Mouse (Mus musculus) intestine, embryonic 16.5 days (tissue): ENCODE data around the gene Gm49601. TPM values are rescaled to one million over a fixed set of nuclear protein-coding genes. Genes with fewer than 3 reads are reported as not detected.
A peak's percentile ranks its signal among the peaks of the same experiment; 100 is the strongest.

Experiments
- ATAC-seq: fragments of 200-750 bp; cut with Nextera tagmentation; 2 replicates; pipeline ENCODE4 v1.8.0; 2017; ENCODE audit warnings: moderate TSS enrichment, moderate library complexity
- H3K27ac ChIP-seq: fragments of 300-500 bp; sonication (generic); 2 replicates; pipeline ENCODE4 v1.5.1; 2014; ENCODE audit warnings: mild to moderate bottlenecking, low read length
- H3K27me3 ChIP-seq: fragments of 300-500 bp; sonication (generic); replicated peaks from 2 replicates; pipeline ENCODE4 v1.6.1; 2014; ENCODE audit warnings: low read length, control low read depth, mixed read lengths; ENCODE audit not compliant: control insufficient read depth, insufficient read depth
- H3K36me3 ChIP-seq: fragments of 300-500 bp; sonication (generic); 2 replicates; pipeline ENCODE4 v1.6.1; 2014; ENCODE audit warnings: low read length, control low read depth; ENCODE audit not compliant: control insufficient read depth, insufficient read depth
- H3K4me1 ChIP-seq: fragments of 300-500 bp; sonication (generic); 2 replicates; pipeline ENCODE4 v1.6.1; 2014; ENCODE audit warnings: low read length, control low read depth, mixed read lengths; ENCODE audit not compliant: control insufficient read depth, insufficient read depth
- H3K4me2 ChIP-seq: fragments of 300-500 bp; sonication (generic); 2 replicates; pipeline ENCODE4 v1.6.1; 2014; ENCODE audit warnings: low read depth, low read length, control low read depth
- H3K4me3 ChIP-seq: fragments of 300-500 bp; sonication (generic); 2 replicates; pipeline ENCODE4 v1.5.1; 2014; ENCODE audit warnings: mild to moderate bottlenecking, low read length
- H3K9ac ChIP-seq: fragments of 300-500 bp; sonication (generic); 2 replicates; pipeline ENCODE4 v1.6.1; 2014; ENCODE audit warnings: low read depth, low read length
- H3K9me3 ChIP-seq: fragments of 300-500 bp; sonication (generic); 2 replicates; pipeline ENCODE4 v1.6.1; 2016; ENCODE audit warnings: low read length, control low read depth; ENCODE audit not compliant: control insufficient read depth
- WGBS: fragments of 180-500 bp; shearing (Covaris S2); extraction: QIAGEN DNeasy Blood & Tissue Kit; methylation state at CpG from one replicate; pipeline ENCODE4 v1.1.7; 2014; 5-methylcytosine and 5-hydroxymethylcytosine counted together
- polyA plus RNA-seq: library from polyadenylated mRNA; unstranded; fragments of >200 nt; fragmentation: Nextera tagmentation; extraction: Ambion mirVana; gene quantifications from 2 replicates; pipeline ENCODE4 v1.2.1, GENCODE M21; 2015

The Gm49601 gene
- polyA plus RNA-seq, 1 experiment from 2014 or later: 4.1 TPM

- peaks cover 63% of the 10 kb centered on the region for H3K27me3 ChIP-seq
- H3K4me1 ChIP-seq: peaks cover 19% of the 10 kb centered on the region
- no peak overlapping the region for H3K27ac ChIP-seq
- WGBS: 60% methylated on average over 4 of the region's 4 CpGs
- H3K36me3 ChIP-seq: peaks cover 4% of the 10 kb centered on the region; the same call in 1 of the 2 replicates
- no peak overlapping the region for H3K4me3 ChIP-seq
- no peak overlapping the region for H3K9ac ChIP-seq
- H3K4me2 ChIP-seq: no peak overlapping the region
- ATAC-seq: no peak
- H3K9me3 ChIP-seq: no peaks in the 10 kb centered on the region
Measured at GRCm38 (mm10) chr16:18619110-18619509, 7.1 kb downstream of the Gm49601 start.

- no peak overlapping the region for H3K9ac ChIP-seq
- H3K4me1 ChIP-seq: peaks cover 19% of the 10 kb centered on the region
- no peak overlapping the region for H3K4me2 ChIP-seq
- WGBS: 57% methylated on average over 2 of the region's 2 CpGs
- no peak overlapping the region for H3K4me3 ChIP-seq
- peaks cover 56% of the 10 kb centered on the region for H3K27me3 ChIP-seq
- H3K27ac ChIP-seq: no peak overlapping the region
- no peaks in the 10 kb centered on the region for H3K9me3 ChIP-seq
- H3K36me3 ChIP-seq: peaks cover 4% of the 10 kb centered on the region; the same call in 1 of the 2 replicates
- no peak for ATAC-seq
Measured at GRCm38 (mm10) chr16:18618297-18618696, 7.9 kb downstream of the Gm49601 start.

DNA sequence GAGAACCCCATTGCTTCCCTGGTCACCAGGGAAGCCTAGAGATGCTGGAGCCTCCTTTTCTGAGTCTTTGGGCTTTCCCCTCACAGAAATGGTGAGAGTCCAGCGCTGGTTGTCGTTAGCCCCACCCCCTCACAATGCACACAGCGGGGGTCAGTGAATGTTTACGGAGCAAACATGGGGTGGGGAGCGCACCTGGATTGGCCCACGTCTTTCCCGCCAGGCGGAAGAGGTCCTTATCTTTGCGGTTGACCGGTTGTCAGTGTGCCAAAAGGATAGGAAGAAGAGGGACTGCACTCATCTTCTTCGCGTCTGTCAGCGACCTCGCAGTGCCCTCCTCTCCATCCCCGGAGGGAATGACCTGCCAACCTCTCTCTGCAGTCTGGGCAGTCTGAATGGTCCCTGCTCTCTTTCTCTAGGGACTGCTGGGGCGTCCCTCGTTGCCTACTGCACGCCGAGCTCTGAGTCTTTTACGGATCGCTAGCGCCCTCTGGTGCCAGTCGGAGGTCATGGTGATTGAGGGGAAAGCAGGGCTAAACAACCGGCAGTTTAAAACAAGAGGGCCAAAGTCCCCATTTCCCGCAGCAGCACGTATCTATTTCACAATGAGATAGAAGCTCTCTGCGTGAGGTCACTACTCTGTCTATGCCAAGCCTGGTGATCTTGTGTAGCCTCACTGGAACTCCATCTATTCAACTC is 8.7 kb downstream of the Gm49601 start:
- no peak overlapping the region for H3K9ac ChIP-seq
- H3K4me2 ChIP-seq: peak overlapping the region; percentile 67
- H3K4me1 ChIP-seq: peaks cover 19% of the 10 kb centered on the region
- 3% methylated on average over 27 of the region's 27 CpGs for WGBS
- H3K36me3 ChIP-seq: no peaks in the 10 kb centered on the region
- no peak overlapping the region for H3K27ac ChIP-seq
- no peaks in the 10 kb centered on the region for H3K9me3 ChIP-seq
- ATAC-seq: peak; percentile 74
- peaks cover 48% of the 10 kb centered on the region for H3K27me3 ChIP-seq
- H3K4me3 ChIP-seq: peak overlapping the region; percentile 28

DNA sequence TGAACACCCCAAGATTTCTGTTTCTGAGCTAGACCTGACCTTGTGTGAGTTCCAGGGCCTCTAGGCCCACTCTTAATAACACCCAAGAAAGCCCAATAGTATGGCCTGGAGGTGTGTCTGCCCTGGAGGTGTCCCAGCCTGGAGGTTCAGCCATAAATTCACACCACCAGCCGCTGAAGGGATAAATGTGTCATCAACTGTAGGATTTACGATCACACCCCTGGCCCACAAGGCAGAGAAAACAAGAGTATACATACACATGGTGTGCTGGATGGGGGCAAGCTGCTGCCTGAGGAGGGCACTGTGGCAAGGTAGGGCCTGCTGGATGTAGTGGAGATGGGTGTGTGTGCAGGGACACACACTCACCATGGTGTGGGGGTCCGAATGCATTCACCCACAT is 12.9 kb downstream of the Gm49601 start:
- Histone ChIP-seq H3K4me1 (peaks cover 6% of the 10 kb centered on the region; the same call in 1 of the 2 replicates), H3K36me3 (no peaks in the 10 kb centered on the region), H3K27me3 (0 out of 2 replicates have a peak, but pooled peaks cover 6% of the 10 kb centered on the region), H3K4me2 (no peak overlapping the region), H3K27ac (no peak overlapping the region), H3K4me3 (no peak overlapping the region), H3K9ac (no peak overlapping the region), H3K9me3 (no peaks in the 10 kb centered on the region)
- WGBS: 72% methylated on average over 3 of the region's 3 CpGs
- ATAC-seq: no peak

DNA sequence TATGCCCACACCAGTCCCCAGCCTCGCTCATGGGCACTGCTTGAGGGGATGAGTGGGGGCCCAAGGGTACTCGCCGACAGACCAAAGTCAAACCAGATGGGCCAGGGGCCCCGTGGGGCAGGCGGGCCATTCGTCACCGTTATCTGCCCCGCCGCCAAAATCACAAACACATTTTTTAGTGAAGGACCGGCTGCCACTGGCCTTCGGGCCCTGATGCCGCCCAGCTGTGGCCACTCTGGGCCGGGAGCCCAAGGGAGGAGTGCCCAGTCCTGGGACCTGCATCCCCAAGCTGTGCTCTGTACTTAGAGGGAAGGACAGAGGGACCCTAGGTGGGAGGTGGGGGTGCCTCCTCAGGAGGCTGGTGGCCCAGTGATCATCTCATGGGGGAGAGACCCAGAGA is 14.5 kb downstream of the Gm49601 start:
- WGBS: 44% methylated on average over 13 of the region's 13 CpGs
- no peak overlapping the region for H3K27ac ChIP-seq
- H3K4me1 ChIP-seq: no peaks in the 10 kb centered on the region
- no peaks in the 10 kb centered on the region for H3K36me3 ChIP-seq
- H3K9me3 ChIP-seq: no peaks in the 10 kb centered on the region
- no peak for ATAC-seq
- H3K4me2 ChIP-seq: no peak overlapping the region
- H3K9ac ChIP-seq: no peak overlapping the region
- H3K4me3 ChIP-seq: no peak overlapping the region
- H3K27me3 ChIP-seq: 0 out of 2 replicates have a peak, but pooled peaks cover 8% of the 10 kb centered on the region

DNA sequence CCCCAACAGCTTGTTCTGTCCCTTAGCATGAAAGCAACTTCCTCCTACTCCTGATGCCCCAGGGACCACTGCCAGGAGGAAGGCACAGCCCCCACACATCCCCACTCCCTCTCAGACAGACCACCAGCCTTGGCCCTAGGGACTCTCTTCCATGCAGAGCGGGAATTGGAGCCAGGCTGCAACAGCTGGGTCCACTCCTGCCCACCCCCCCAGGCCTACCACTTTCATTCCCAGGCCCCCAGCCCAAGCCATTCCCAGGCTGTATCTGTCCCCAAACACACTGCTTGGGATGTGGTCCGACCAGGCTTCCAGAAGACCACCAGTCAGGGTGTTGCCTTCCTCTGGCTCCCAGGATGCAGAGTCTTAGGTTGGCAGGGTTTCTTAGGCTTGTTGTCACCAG is 17.1 kb downstream of the Gm49601 start:
- Histone ChIP-seq H3K27ac (no peak overlapping the region), H3K4me2 (no peak overlapping the region), H3K9me3 (no peaks in the 10 kb centered on the region), H3K9ac (no peak overlapping the region), H3K27me3 (0 out of 2 replicates have a peak, but pooled peaks cover 5% of the 10 kb centered on the region), H3K36me3 (no peaks in the 10 kb centered on the region), H3K4me1 (0 out of 2 replicates have a peak, but pooled peaks cover 2% of the 10 kb centered on the region), H3K4me3 (no peak overlapping the region)
- no peak for ATAC-seq
- WGBS: 56% methylated on average over 2 of the region's 2 CpGs

DNA sequence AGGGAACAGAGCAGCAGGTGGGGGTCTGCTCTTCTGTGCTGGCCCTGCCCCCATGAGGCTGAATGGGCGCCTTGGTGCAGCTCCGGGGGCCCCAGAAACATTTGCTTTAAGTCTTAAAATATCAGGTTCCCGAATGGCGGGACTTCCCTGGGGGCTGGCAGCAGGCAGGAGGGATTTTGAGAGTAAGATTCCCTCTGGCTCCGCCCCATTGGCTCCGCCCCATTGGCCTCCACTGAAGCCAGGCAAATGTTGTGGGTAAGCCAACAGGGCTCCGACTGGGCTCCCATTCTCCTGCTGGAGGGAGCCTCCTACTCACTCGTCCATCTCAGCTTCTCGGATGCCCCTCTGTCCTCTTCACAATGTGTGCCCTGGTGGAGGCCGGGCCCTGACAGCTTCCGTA is 18.0 kb downstream of the Gm49601 start:
- Histone ChIP-seq H3K9ac (no peak overlapping the region), H3K4me2 (0 out of 2 replicates have a peak overlapping the region, but pooled peaks have one; percentile 8), H3K4me3 (no peak overlapping the region), H3K36me3 (no peaks in the 10 kb centered on the region), H3K9me3 (no peaks in the 10 kb centered on the region), H3K27ac (no peak overlapping the region), H3K4me1 (0 out of 2 replicates have a peak, but pooled peaks cover 5% of the 10 kb centered on the region), H3K27me3 (0 out of 2 replicates have a peak, but pooled peaks cover 5% of the 10 kb centered on the region)
- WGBS: 15% methylated on average over 11 of the region's 11 CpGs
- ATAC-seq: no peak

- no peak overlapping the region for H3K4me2 ChIP-seq
Measured at GRCm38 (mm10) chr16:18605705-18606104, 20.5 kb downstream of the Gm49601 start.

GRCm38 (mm10) chr16:18604267-18604701 is 21.9 kb downstream of the Gm49601 start:
- H3K27me3 ChIP-seq: 0 out of 2 replicates have a peak, but pooled peaks cover 5% of the 10 kb centered on the region
- 0 out of 2 replicates have a peak, but pooled peaks cover 5% of the 10 kb centered on the region for H3K4me1 ChIP-seq
- H3K9ac ChIP-seq: 0 out of 2 replicates have a peak overlapping the region, but pooled peaks have one; percentile 29
- H3K36me3 ChIP-seq: no peaks in the 10 kb centered on the region
- ATAC-seq: 0 out of 2 replicates have a peak, but pooled peaks have one; percentile 23
- WGBS: 54% methylated on average over 8 of the region's 8 CpGs
- no peaks in the 10 kb centered on the region for H3K9me3 ChIP-seq
- H3K27ac ChIP-seq: no peak overlapping the region
- no peak overlapping the region for H3K4me3 ChIP-seq
- no peak overlapping the region for H3K4me2 ChIP-seq

More at GRCm38 (mm10) chr16:18605705-18606104, 20.5 kb downstream of the Gm49601 start:
- no peak for ATAC-seq
- Histone ChIP-seq H3K27ac (no peak overlapping the region), H3K4me3 (no peak overlapping the region), H3K36me3 (no peaks in the 10 kb centered on the region), H3K9ac (no peak overlapping the region), H3K27me3 (0 out of 2 replicates have a peak, but pooled peaks cover 5% of the 10 kb centered on the region), H3K9me3 (no peaks in the 10 kb centered on the region), H3K4me1 (0 out of 2 replicates have a peak, but pooled peaks cover 5% of the 10 kb centered on the region)
- 71% methylated on average over 5 of the region's 5 CpGs for WGBS
